Mouse (Mus musculus): ENCODE data around the gene Pnmal1. TPM values are rescaled to one million over a fixed set of nuclear protein-coding genes. Genes with fewer than 3 reads are reported as not detected.

The Pnmal1 gene
- polyA plus RNA-seq, 1 experiment from 2014 or later: 3.7 TPM

GRCm38 (mm10) chr7:16956410-16957265 lies 2.8 kb upstream of the Pnmal1 start:
- no peak overlapping the region for H3K9ac ChIP-seq (ENCODE audit: low read length)
- 64% methylated on average over 15 of the region's 15 CpGs for WGBS
- DNase-seq (ENCODE audit: low spot score): no peak

DNA sequence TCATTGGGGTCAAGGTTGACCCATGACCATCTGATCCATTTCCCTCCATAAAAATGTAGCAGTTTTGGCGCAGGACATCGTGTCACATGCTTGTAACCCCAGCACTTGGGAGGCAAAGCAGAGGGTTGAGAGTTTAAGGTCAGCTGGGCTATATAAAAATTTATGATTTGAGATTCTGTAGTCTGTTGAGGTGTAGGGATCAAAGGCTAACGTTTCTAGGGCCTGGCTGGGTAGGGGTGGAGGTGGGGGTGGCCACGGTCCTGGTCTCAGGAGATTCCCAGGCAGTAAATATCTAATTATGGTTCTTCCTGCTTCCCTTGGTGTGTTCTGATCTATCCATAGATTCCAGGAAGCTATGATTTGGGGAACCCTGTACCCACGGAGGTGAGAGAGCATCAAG lies 2.2 kb downstream of the Pnmal1 start:
- H3K27ac ChIP-seq (ENCODE audit: low read depth): no peak overlapping the region
- H3K4me2 ChIP-seq (ENCODE audit: low read length): no peak overlapping the region
- WGBS: 72% methylated on average over 5 of the region's 5 CpGs
- H3K36me3 ChIP-seq (ENCODE audit: control insufficient read depth, insufficient read depth, low read length): no peaks in the 10 kb centered on the region
- H3K4me3 ChIP-seq (ENCODE audit: low read depth, low read length): no peak overlapping the region
- DNase-seq (ENCODE audit: low spot score): no peak
- no peaks in the 10 kb centered on the region for H3K9me3 ChIP-seq (ENCODE audit: control insufficient read depth, low read length)
- no peaks in the 10 kb centered on the region for H3K27me3 ChIP-seq (replicated peaks; ENCODE audit: control insufficient read depth, insufficient read depth, low read length)
- ATAC-seq (replicated peaks; ENCODE audit: low FRiP score, low TSS enrichment, low read depth): no peak
- peaks cover 4% of the 10 kb centered on the region; the same call in 1 of the 2 replicates for H3K4me1 ChIP-seq (replicated peaks; ENCODE audit: control insufficient read depth, insufficient read depth, low read length)
- no peak overlapping the region for H3K9ac ChIP-seq (ENCODE audit: low read length)

More at GRCm38 (mm10) chr7:16956410-16957265, 2.8 kb upstream of the Pnmal1 start:
- no peaks in the 10 kb centered on the region for H3K27me3 ChIP-seq (replicated peaks; ENCODE audit: control insufficient read depth, insufficient read depth, low read length)
- no peak overlapping the region for H3K4me3 ChIP-seq (ENCODE audit: low read depth, low read length)
- no peak overlapping the region for H3K27ac ChIP-seq (ENCODE audit: low read depth)
- H3K9me3 ChIP-seq (ENCODE audit: control insufficient read depth, low read length): no peaks in the 10 kb centered on the region
- ATAC-seq (replicated peaks; ENCODE audit: low FRiP score, low TSS enrichment, low read depth): no peak
- peaks cover 4% of the 10 kb centered on the region; the same call in 1 of the 2 replicates for H3K4me1 ChIP-seq (replicated peaks; ENCODE audit: control insufficient read depth, insufficient read depth, low read length)
- H3K4me2 ChIP-seq (ENCODE audit: low read length): no peak overlapping the region
- H3K36me3 ChIP-seq (ENCODE audit: control insufficient read depth, insufficient read depth, low read length): no peaks in the 10 kb centered on the region

DNA sequence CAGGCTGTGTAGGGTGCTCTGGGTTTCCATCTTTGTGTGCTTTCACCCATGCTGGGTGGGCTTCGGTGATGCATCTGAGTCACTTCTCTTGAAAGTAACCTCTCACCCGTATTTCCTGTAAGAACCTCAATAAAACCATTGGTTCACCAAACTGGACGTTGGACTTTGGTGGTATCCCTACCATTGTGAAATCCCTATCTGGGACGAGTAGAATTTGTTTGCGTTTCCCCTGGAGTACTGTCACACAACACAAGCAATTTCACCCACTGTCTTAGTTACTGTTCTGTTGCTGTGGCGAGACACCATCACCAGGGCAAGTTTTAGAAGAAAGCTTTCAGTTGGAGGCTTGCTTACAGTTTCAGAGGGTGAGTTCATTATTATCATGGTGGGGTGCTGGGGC lies 8.9 kb downstream of the Pnmal1 start:
- WGBS: 71% methylated on average over 6 of the region's 6 CpGs
- Histone ChIP-seq H3K27me3 (replicated peaks; ENCODE audit: control insufficient read depth, insufficient read depth, low read length) (no peaks in the 10 kb centered on the region), H3K4me1 (replicated peaks; ENCODE audit: control insufficient read depth, insufficient read depth, low read length) (no peaks in the 10 kb centered on the region), H3K4me3 (ENCODE audit: low read depth, low read length) (no peak overlapping the region), H3K4me2 (ENCODE audit: low read length) (no peak overlapping the region), H3K9ac (ENCODE audit: low read length) (no peak overlapping the region), H3K36me3 (ENCODE audit: control insufficient read depth, insufficient read depth, low read length) (no peaks in the 10 kb centered on the region), H3K9me3 (ENCODE audit: control insufficient read depth, low read length) (no peaks in the 10 kb centered on the region), H3K27ac (ENCODE audit: low read depth) (no peak overlapping the region)
- no peak for ATAC-seq (replicated peaks; ENCODE audit: low FRiP score, low TSS enrichment, low read depth)
- DNase-seq (ENCODE audit: low spot score): no peak

DNA sequence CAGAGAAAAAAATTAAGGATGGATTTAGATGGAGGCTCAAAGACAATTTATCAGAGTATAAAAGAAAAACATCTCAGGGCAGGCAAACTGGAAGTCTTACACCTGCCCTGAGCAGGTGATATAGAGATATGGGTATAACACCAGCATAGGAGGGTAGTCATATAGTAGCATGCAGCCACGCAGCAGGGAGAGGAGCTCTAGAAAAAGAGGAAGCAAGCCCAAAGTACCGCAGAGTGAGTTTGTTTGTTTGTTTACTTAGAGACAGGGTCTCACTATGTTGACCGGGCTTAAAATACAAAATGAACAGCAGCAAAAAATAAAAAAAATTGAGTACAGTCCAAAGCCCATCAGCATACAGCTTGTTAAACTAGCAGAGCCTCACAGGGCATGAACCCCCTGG lies 11.7 kb downstream of the Pnmal1 start:
- DNase-seq (ENCODE audit: low spot score) (no peak), ATAC-seq (replicated peaks; ENCODE audit: low FRiP score, low TSS enrichment, low read depth) (no peak)
- no peak overlapping the region for H3K9ac ChIP-seq (ENCODE audit: low read length)
- 84% methylated on average over 3 of the region's 3 CpGs for WGBS
- H3K36me3 ChIP-seq (ENCODE audit: control insufficient read depth, insufficient read depth, low read length): no peaks in the 10 kb centered on the region
- H3K4me2 ChIP-seq (ENCODE audit: low read length): no peak overlapping the region
- no peak overlapping the region for H3K27ac ChIP-seq (ENCODE audit: low read depth)
- H3K4me1 ChIP-seq (replicated peaks; ENCODE audit: control insufficient read depth, insufficient read depth, low read length): no peaks in the 10 kb centered on the region
- H3K9me3 ChIP-seq (ENCODE audit: control insufficient read depth, low read length): no peaks in the 10 kb centered on the region
- H3K4me3 ChIP-seq (ENCODE audit: low read depth, low read length): no peak overlapping the region
- H3K27me3 ChIP-seq (replicated peaks; ENCODE audit: control insufficient read depth, insufficient read depth, low read length): no peaks in the 10 kb centered on the region

DNA sequence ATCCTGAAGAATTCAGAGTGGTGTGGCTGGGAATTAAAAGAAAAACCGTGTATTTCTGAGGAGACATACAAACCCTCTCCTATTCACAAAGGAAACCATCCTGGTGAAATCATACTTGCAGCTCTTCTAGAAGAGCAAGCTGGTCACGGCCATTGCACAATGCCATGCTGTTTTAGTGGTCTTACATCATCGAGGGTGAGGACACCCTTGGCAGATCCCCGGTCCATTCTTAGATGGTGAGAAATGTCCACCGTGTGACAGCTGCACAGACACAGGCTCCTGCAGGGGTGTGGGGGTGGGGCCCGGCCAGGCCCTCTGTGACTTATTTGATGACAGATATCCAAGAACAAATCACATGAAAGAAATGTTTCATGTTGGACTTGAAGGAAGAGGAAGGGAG lies 14.5 kb downstream of the Pnmal1 start:
- no peaks in the 10 kb centered on the region for H3K27me3 ChIP-seq (replicated peaks; ENCODE audit: control insufficient read depth, insufficient read depth, low read length)
- H3K36me3 ChIP-seq (ENCODE audit: control insufficient read depth, insufficient read depth, low read length): no peaks in the 10 kb centered on the region
- H3K9ac ChIP-seq (ENCODE audit: low read length): no peak overlapping the region
- ATAC-seq (replicated peaks; ENCODE audit: low FRiP score, low TSS enrichment, low read depth) (no peak), DNase-seq (ENCODE audit: low spot score) (no peak)
- 67% methylated on average over 6 of the region's 6 CpGs for WGBS
- H3K4me2 ChIP-seq (ENCODE audit: low read length): no peak overlapping the region
- no peaks in the 10 kb centered on the region for H3K9me3 ChIP-seq (ENCODE audit: control insufficient read depth, low read length)
- no peak overlapping the region for H3K4me3 ChIP-seq (ENCODE audit: low read depth, low read length)
- no peak overlapping the region for H3K27ac ChIP-seq (ENCODE audit: low read depth)
- no peaks in the 10 kb centered on the region for H3K4me1 ChIP-seq (replicated peaks; ENCODE audit: control insufficient read depth, insufficient read depth, low read length)

- WGBS: 60% methylated on average over 8 of the region's 8 CpGs
- Histone ChIP-seq H3K27ac (ENCODE audit: low read depth) (no peak overlapping the region), H3K27me3 (replicated peaks; ENCODE audit: control insufficient read depth, insufficient read depth, low read length) (no peaks in the 10 kb centered on the region), H3K4me3 (ENCODE audit: low read depth, low read length) (no peak overlapping the region), H3K36me3 (ENCODE audit: control insufficient read depth, insufficient read depth, low read length) (no peaks in the 10 kb centered on the region), H3K9me3 (ENCODE audit: control insufficient read depth, low read length) (no peaks in the 10 kb centered on the region), H3K4me2 (ENCODE audit: low read length) (no peak overlapping the region), H3K9ac (ENCODE audit: low read length) (no peak overlapping the region), H3K4me1 (replicated peaks; ENCODE audit: control insufficient read depth, insufficient read depth, low read length) (peaks cover 13% of the 10 kb centered on the region)
- ATAC-seq (replicated peaks; ENCODE audit: low FRiP score, low TSS enrichment, low read depth) (no peak), DNase-seq (ENCODE audit: low spot score) (no peak)
These were observed 16.8 kb downstream of the Pnmal1 start for GRCm38 (mm10) chr7:16976298-16976697.

DNA sequence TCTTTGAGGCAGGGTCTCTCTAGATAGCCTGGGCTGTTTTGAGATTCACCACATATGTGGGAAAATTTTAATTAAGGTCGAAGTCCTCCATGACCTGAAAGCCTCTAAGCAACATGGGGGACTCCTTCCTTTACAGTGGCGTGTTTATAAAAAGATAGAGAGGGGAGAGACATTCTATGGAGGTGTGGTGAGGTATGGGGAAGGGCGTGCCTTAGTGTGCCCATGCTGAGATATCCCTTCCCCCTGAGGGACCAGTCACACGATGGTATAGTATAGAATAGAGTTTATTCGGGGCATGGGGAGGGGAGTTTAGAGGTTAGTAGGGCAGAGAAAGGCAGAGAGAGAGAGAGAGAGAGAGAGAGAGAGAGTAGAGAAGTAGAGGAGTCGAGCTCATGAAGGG lies 18.7 kb downstream of the Pnmal1 start:
- 78% methylated on average over 6 of the region's 6 CpGs for WGBS
- H3K9ac ChIP-seq (ENCODE audit: low read length): no peak overlapping the region
- peaks cover 13% of the 10 kb centered on the region for H3K4me1 ChIP-seq (replicated peaks; ENCODE audit: control insufficient read depth, insufficient read depth, low read length)
- ATAC-seq (replicated peaks; ENCODE audit: low FRiP score, low TSS enrichment, low read depth) (no peak), DNase-seq (ENCODE audit: low spot score) (no peak)
- H3K27ac ChIP-seq (ENCODE audit: low read depth): no peak overlapping the region
- no peaks in the 10 kb centered on the region for H3K9me3 ChIP-seq (ENCODE audit: control insufficient read depth, low read length)
- no peak overlapping the region for H3K4me3 ChIP-seq (ENCODE audit: low read depth, low read length)
- no peak overlapping the region for H3K4me2 ChIP-seq (ENCODE audit: low read length)
- H3K36me3 ChIP-seq (ENCODE audit: control insufficient read depth, insufficient read depth, low read length): no peaks in the 10 kb centered on the region
- H3K27me3 ChIP-seq (replicated peaks; ENCODE audit: control insufficient read depth, insufficient read depth, low read length): no peaks in the 10 kb centered on the region

- peaks cover 13% of the 10 kb centered on the region for H3K4me1 ChIP-seq (replicated peaks; ENCODE audit: control insufficient read depth, insufficient read depth, low read length)
- no peak overlapping the region for H3K4me2 ChIP-seq (ENCODE audit: low read length)
- no peak for ATAC-seq (replicated peaks; ENCODE audit: low FRiP score, low TSS enrichment, low read depth)
- no peak overlapping the region for H3K9ac ChIP-seq (ENCODE audit: low read length)
- H3K27me3 ChIP-seq (replicated peaks; ENCODE audit: control insufficient read depth, insufficient read depth, low read length): no peaks in the 10 kb centered on the region
- H3K27ac ChIP-seq (ENCODE audit: low read depth): no peak overlapping the region
- DNase-seq (ENCODE audit: low spot score): no peak
- no peak overlapping the region for H3K4me3 ChIP-seq (ENCODE audit: low read depth, low read length)
- 95% methylated on average over 3 of the region's 3 CpGs for WGBS
- H3K9me3 ChIP-seq (ENCODE audit: control insufficient read depth, low read length): no peaks in the 10 kb centered on the region
- no peaks in the 10 kb centered on the region for H3K36me3 ChIP-seq (ENCODE audit: control insufficient read depth, insufficient read depth, low read length)
These were observed 19.1 kb downstream of the Pnmal1 start for GRCm38 (mm10) chr7:16978593-16978992.

GRCm38 (mm10) chr7:16980348-16980747 lies 20.9 kb downstream of the Pnmal1 start:
- peak; percentile 68 for DNase-seq (ENCODE audit: low spot score)
- Histone ChIP-seq H3K9ac (ENCODE audit: low read length) (0 out of 2 replicates have a peak overlapping the region, but pooled peaks have one; percentile 22), H3K4me1 (replicated peaks; ENCODE audit: control insufficient read depth, insufficient read depth, low read length) (peaks cover 13% of the 10 kb centered on the region), H3K4me2 (ENCODE audit: low read length) (peak overlapping the region; percentile 50), H3K27ac (ENCODE audit: low read depth) (peak overlapping the region; percentile 77), H3K9me3 (ENCODE audit: control insufficient read depth, low read length) (no peaks in the 10 kb centered on the region), H3K27me3 (replicated peaks; ENCODE audit: control insufficient read depth, insufficient read depth, low read length) (no peaks in the 10 kb centered on the region), H3K36me3 (ENCODE audit: control insufficient read depth, insufficient read depth, low read length) (no peaks in the 10 kb centered on the region), H3K4me3 (ENCODE audit: low read depth, low read length) (peak overlapping the region; percentile 18; the same call in 1 of the 2 replicates)
- 3% methylated on average over 12 of the region's 12 CpGs for WGBS
- ATAC-seq (replicated peaks; ENCODE audit: low FRiP score, low TSS enrichment, low read depth): peak; percentile 57; the same call in 1 of the 2 replicates

All from intestine, embryonic 14.5 days (tissue).